Mouse (Mus musculus): ENCODE results near the gene Tmem136. TPM values are rescaled to one million over a fixed set of nuclear protein-coding genes. Genes with fewer than 3 reads are reported as not detected.

Tmem136 gene
- polyA plus RNA-seq, 2 experiments from 2014 or later, result 3.0 to 3.1 TPM

DNA sequence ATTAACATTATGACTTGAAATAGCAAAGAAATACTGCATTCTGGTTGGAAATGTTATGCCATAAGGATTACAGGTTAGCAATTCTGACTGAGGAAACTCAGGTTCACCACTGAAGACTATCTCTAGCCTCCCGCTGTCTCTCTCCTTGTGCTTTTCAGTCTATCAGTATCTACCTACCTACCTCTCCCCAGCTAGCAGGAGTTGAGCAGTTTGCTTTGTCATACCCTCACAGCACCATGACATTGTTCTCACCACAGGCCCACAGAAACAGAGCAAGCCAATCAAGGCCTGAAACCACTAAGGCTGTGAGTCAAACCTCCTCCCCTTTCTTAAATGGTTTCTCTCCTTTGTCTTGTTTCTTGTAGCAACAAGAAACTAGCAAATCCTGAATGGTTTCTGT is 41.8 kb downstream of the Tmem136 start:
- no peak for ATAC-seq

DNA sequence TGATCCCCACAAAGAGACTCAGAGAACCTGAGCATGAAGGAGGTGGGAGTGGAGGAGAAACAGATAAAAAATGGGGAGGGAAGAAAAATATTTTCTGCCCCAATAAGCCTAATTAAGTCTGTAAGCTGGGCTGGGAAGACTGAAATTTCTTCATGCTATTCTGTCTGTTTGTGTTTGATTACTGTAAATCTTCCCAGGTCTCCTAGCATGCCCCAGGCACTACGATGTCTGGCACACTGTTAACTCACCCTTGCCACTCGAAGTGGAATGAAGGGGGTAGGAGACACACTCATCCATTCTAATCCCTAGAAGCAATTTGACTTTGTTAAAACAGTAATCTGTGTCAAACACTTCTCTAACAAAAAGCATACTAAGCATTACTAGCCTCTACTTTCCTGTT is 44.6 kb downstream of the Tmem136 start:
- no peak for ATAC-seq

DNA sequence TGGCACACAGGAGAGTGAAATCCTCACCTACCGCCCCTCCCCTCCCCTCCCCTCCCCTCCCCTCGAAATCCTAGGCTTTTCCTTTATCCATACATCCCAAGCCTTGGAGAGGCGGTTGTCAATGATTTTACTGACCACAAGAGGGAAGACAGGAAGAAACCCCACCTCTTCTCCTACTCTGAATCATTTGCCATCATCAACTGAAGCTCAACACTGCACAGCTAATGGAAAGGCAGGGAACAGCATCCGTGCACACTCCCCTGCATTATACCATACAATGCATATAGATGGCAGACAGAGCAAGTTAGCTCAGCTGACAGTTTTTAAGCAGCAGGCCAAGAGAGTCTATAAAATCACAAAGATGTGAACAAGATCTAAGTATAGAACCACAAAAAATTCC is 45.2 kb downstream of the Tmem136 start:
- ATAC-seq, result no peak

DNA sequence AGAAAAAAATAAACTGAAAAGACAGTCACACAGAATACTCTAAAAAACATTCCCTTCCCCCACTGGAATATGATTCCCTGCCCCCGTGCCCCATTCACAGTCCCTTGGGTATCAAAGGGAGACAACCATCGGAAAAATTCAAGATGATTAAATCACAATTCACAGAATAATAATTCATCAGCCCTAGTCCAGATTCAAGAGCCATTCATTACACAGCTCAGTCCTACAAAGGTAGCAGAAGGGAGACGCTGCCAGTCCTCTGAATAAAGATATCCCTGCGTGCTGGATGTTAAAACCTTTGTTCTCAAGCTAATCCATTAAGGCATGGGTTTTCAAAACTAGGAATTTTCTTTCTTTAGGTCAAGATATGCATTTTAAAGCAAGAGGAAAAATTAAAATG is 45.8 kb downstream of the Tmem136 start:
- no peak for ATAC-seq

DNA sequence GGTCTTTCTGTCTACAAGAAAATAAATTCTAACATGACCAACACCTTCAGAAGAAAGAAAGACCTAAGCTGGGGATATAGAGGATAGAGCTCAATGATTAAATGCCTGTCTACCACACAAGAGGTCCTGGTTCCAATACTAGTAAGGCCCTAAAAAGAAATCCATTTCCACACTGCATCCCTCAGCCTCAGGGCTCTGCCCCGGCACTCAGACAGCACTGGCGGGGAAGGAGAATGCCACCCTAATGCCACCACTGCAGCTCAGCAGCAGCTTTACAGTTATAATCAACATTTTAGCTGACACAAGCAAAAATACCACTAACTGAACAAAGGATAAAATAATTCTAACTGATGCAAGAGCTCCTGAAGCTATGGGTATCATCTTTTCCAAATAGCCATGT is 46.2 kb downstream of the Tmem136 start:
- ATAC-seq, result no peak

DNA sequence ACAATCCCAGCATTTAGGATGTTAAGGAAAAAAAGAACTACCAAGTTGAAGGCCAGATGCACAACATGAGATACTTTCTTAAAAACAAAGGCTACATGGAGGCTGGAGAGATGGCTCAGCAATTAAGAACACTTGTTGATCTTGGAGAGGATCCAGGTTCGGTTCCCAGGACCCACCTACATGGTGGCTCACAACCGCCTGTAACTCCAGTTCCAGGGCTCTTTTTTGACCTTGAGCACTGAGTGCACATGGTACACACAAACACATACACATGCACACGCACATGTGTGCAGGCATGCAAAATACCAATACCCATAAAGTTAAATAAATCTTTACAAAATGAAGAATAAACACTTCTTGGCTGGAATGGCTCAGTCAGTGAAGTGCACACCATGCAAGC is 48.5 kb downstream of the Tmem136 start:
- no peak for ATAC-seq

DNA sequence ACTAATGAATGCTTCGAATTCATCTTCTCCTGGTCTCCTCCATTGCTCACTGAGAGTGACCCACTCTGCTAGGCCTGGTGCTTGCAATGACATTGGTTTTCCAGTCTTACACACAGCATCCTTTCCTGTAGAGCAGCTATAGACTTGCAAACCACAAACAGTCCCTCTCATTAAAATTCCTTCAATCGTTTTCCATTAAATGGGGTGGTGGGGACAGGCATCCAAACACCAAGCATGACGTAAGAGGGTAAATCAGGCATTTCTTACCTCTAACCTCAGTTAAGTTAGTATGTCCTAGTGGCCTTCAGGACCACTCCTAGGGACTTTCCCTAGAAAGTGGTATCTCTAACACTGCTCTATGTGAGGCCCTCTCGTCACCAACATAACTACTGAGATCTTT is 51.1 kb downstream of the Tmem136 start:
- no peak for ATAC-seq

DNA sequence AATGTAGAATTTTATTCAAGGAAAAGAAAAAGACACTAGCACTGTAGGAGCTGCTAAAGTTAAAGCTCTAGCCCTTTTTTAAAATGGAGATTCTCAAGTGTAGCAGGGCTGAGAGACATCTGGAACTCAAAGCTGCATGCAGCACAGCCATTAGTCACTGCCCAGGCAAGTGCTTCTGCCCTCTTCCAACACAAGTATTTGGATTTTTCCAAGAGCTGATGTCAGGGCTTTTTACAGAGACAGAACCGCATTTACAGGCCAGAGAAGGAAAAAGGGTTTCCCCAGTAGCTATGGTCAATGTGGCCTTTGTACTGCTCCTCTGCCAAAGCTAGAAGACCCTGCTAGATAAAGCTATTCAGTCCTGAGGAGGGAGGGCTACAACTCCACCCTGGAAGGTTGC is 54.8 kb downstream of the Tmem136 start:
- ATAC-seq, result no peak

Other genes with a start within 250 kb of the Tmem136 start
- under 1 TPM in 1 of 2 experiments, not detected in 1; 0.08 TPM for gene Grik4, start 172.1 kb downstream of the Tmem136 start, polyA plus RNA-seq (2017; shearing (Covaris generic))
- 10 to 100 TPM; 11.3 to 11.4 TPM for gene Arhgef12, start 9.3 kb downstream of the Tmem136 start, polyA plus RNA-seq (2017; shearing (Covaris generic))
- gene Pou2f3, start 93.8 kb upstream of the Tmem136 start, polyA plus RNA-seq (2017; shearing (Covaris generic)), result not detected
- gene Oaf, start 123.3 kb upstream of the Tmem136 start, polyA plus RNA-seq (2017; shearing (Covaris generic)), result under 1 TPM; 0.69 to 0.98 TPM
- not detected for gene Trim29, start 194.3 kb upstream of the Tmem136 start, polyA plus RNA-seq (2017; shearing (Covaris generic))

Data from activated CD4-positive, CD25-positive, alpha-beta regulatory T cell, adult 4 months (primary cell).